Mouse (Mus musculus) brain, embryonic 14.5 days (tissue): ENCODE results near the gene Rph3al.

Source experiments
- CTCF ChIP-seq: fragments of 200-500 bp; IDR thresholded peaks from 2 replicates; pipeline ENCODE4 v1.5.1; 2012; ENCODE audit warnings: inconsistent platforms, mild to moderate bottlenecking, moderate library complexity, borderline replicate concordance; ENCODE audit not compliant: insufficient read depth, insufficient read length; ENCODE audit errors: extremely low read depth
- POLR2A ChIP-seq: fragments of 200-500 bp; IDR thresholded peaks from 2 replicates; pipeline ENCODE4 v1.6.1; 2012; ENCODE audit warnings: mild to moderate bottlenecking, inconsistent platforms, borderline replicate concordance; ENCODE audit not compliant: poor library complexity, insufficient read depth, insufficient read length, severe bottlenecking; ENCODE audit errors: extremely low read depth

- TF ChIP-seq CTCF (no peak), POLR2A (no peak)
Measured at GRCm38 (mm10) chr11:75862466-75862865, 75.8 kb downstream of the Rph3al start.
